Mouse (Mus musculus) lung, embryonic 14.5 days (tissue): ENCODE results near the gene Mllt10. TPM values are rescaled to one million over a fixed set of nuclear protein-coding genes. Genes with fewer than 3 reads are reported as not detected.

ENCODE experiments used
- ATAC-seq: fragments of 200-750 bp; cut with Nextera tagmentation; 2 replicates; pipeline ENCODE4 v1.8.0; 2017; ENCODE audit warnings: mild to moderate bottlenecking, moderate TSS enrichment, moderate library complexity; ENCODE audit not compliant: insufficient read depth
- DNase-seq: peaks from one replicate; pipeline ENCODE4 v3.0.0-alpha.2; 2015
- H3K27ac ChIP-seq: fragments of 300-500 bp; sonication (generic); 2 replicates; pipeline ENCODE4 v1.5.1; 2014; ENCODE audit warnings: low read depth, mild to moderate bottlenecking, moderate library complexity
- H3K27me3 ChIP-seq: fragments of 300-500 bp; sonication (generic); 2 replicates; pipeline ENCODE4 v1.6.1; 2014; ENCODE audit warnings: low read length, control low read depth; ENCODE audit not compliant: insufficient read depth
- H3K36me3 ChIP-seq: fragments of 300-500 bp; sonication (generic); 2 replicates; pipeline ENCODE4 v1.6.1; 2014; ENCODE audit warnings: control low read depth; ENCODE audit not compliant: insufficient read depth
- H3K4me1 ChIP-seq: fragments of 300-500 bp; sonication (generic); 2 replicates; pipeline ENCODE4 v1.6.1; 2014; ENCODE audit warnings: antibody characterized with exemption, control low read depth; ENCODE audit not compliant: insufficient read depth
- H3K4me2 ChIP-seq: fragments of 300-500 bp; sonication (generic); 2 replicates; pipeline ENCODE4 v1.6.1; 2014; ENCODE audit warnings: mild to moderate bottlenecking
- H3K4me3 ChIP-seq: fragments of 300-500 bp; sonication (generic); 2 replicates; pipeline ENCODE4 v1.5.1; 2014; ENCODE audit warnings: low read depth, low read length
- H3K9ac ChIP-seq: fragments of 300-500 bp; sonication (generic); 2 replicates; pipeline ENCODE4 v1.6.1; 2014
- H3K9me3 ChIP-seq: fragments of 300-500 bp; sonication (generic); 2 replicates; pipeline ENCODE4 v1.6.1; 2016; ENCODE audit warnings: low read depth, low read length, control low read depth
- CTCF ChIP-seq: IDR thresholded peaks from 2 replicates; pipeline ENCODE4 v1.5.1; 2016; ENCODE audit warnings: antibody characterized with exemption, low read depth
- WGBS: fragments of 180-500 bp; shearing (Covaris S2); extraction: QIAGEN DNeasy Blood & Tissue Kit; methylation state at CpG from one replicate; pipeline ENCODE4 v1.1.7; 2014; 5-methylcytosine and 5-hydroxymethylcytosine counted together
- polyA plus RNA-seq: library from polyadenylated mRNA; unstranded; fragments of >200 nt; fragmentation: Nextera tagmentation; extraction: Ambion mirVana; gene quantifications from 2 replicates; pipeline ENCODE4 v1.2.1, GENCODE M21; 2014

Mllt10 gene
- polyA plus RNA-seq, 1 experiment from 2014 or later, result 46.2 TPM

- Histone ChIP-seq H3K36me3 (no peaks in the 10 kb centered on the region), H3K9ac (no peak overlapping the region), H3K4me1 (peaks cover 16% of the 10 kb centered on the region), H3K9me3 (no peaks in the 10 kb centered on the region), H3K27ac (no peak overlapping the region), H3K27me3 (no peaks in the 10 kb centered on the region), H3K4me3 (no peak overlapping the region), H3K4me2 (no peak overlapping the region)
- 72% methylated on average over 10 of the region's 10 CpGs for WGBS
- ATAC-seq, result no peak
- no peak for DNase-seq
- no peak for TF ChIP-seq CTCF
These were observed 20.4 kb upstream of the Mllt10 start for GRCm38 (mm10) chr2:18034371-18035250.

- H3K9me3 ChIP-seq, result no peaks in the 10 kb centered on the region
- WGBS, result 60% methylated on average over 2 of the region's 2 CpGs
- DNase-seq (peak; percentile 3), ATAC-seq (no peak)
- no peak within 1 kb of the TSS for H3K4me3 ChIP-seq
- peaks cover 25% of the 10 kb centered on the region for H3K4me1 ChIP-seq
- no peak within 1 kb of the TSS for H3K4me2 ChIP-seq
- H3K27me3 ChIP-seq, result no peaks in the 10 kb centered on the region
- H3K9ac ChIP-seq, result no peak within 1 kb of the TSS
- H3K27ac ChIP-seq, result no peak within 1 kb of the TSS
- no peak for TF ChIP-seq CTCF
- no peaks in the 10 kb centered on the region for H3K36me3 ChIP-seq
These were observed 17.5 kb upstream of the Mllt10 start, which contains the start of gene A930004D18Rik for GRCm38 (mm10) chr2:18037491-18037890. A930004D18Rik (minus strand) TSS chr2:18037737.

GRCm38 (mm10) chr2:18038141-18038752 is 16.8 kb upstream of the Mllt10 start:
- Histone ChIP-seq H3K4me1 (peaks cover 26% of the 10 kb centered on the region), H3K27ac (no peak overlapping the region)
- peak; percentile 3 for DNase-seq

GRCm38 (mm10) chr2:18038895-18039371 is 16.1 kb upstream of the Mllt10 start:
- TF ChIP-seq CTCF, result no peak
- Histone ChIP-seq H3K4me1 (peaks cover 30% of the 10 kb centered on the region), H3K9me3 (no peaks in the 10 kb centered on the region), H3K36me3 (no peaks in the 10 kb centered on the region), H3K27ac (peak overlapping the region; percentile 48), H3K9ac (peak overlapping the region; percentile 58; the same call in 1 of the 2 replicates), H3K27me3 (no peaks in the 10 kb centered on the region), H3K4me2 (peak overlapping the region; percentile 64; the same call in 1 of the 2 replicates), H3K4me3 (0 out of 2 replicates have a peak overlapping the region, but pooled peaks have one; percentile 27)
- ATAC-seq, result no peak
- WGBS, result 64% methylated on average over 10 of the region's 10 CpGs
- DNase-seq, result peak; percentile 23

More at GRCm38 (mm10) chr2:18038141-18038752, 16.8 kb upstream of the Mllt10 start:
- no peaks in the 10 kb centered on the region for H3K27me3 ChIP-seq
- no peak overlapping the region for H3K4me3 ChIP-seq
- H3K9ac ChIP-seq, result no peak overlapping the region
- WGBS, result 65% methylated on average over 3 of the region's 3 CpGs
- no peak overlapping the region for H3K4me2 ChIP-seq
- no peak for TF ChIP-seq CTCF
- no peaks in the 10 kb centered on the region for H3K36me3 ChIP-seq
- ATAC-seq, result no peak
- no peaks in the 10 kb centered on the region for H3K9me3 ChIP-seq

GRCm38 (mm10) chr2:18039566-18040290 is 15.3 kb upstream of the Mllt10 start:
- peak; percentile 61 for ATAC-seq

GRCm38 (mm10) chr2:18040347-18041160 is 14.5 kb upstream of the Mllt10 start:
- WGBS, result 37% methylated on average over 27 of the region's 27 CpGs
- Histone ChIP-seq H3K4me3 (peak overlapping the region; percentile 3), H3K4me2 (peak overlapping the region; percentile 64), H3K9me3 (no peaks in the 10 kb centered on the region), H3K27me3 (no peaks in the 10 kb centered on the region), H3K36me3 (no peaks in the 10 kb centered on the region), H3K27ac (peak overlapping the region; percentile 61), H3K4me1 (peaks cover 33% of the 10 kb centered on the region), H3K9ac (peak overlapping the region; percentile 60)
- TF ChIP-seq CTCF, result no peak
- DNase-seq, result peak; percentile 28
- peak; percentile 57; the same call in 1 of the 2 replicates for ATAC-seq

More at GRCm38 (mm10) chr2:18039566-18040290, 15.3 kb upstream of the Mllt10 start:
- H3K27me3 ChIP-seq, result no peaks in the 10 kb centered on the region
- H3K36me3 ChIP-seq, result no peaks in the 10 kb centered on the region
- peak overlapping the region; percentile 64 for H3K4me2 ChIP-seq
- H3K27ac ChIP-seq, result peak overlapping the region; percentile 48
- WGBS, result 9% methylated on average over 46 of the region's 46 CpGs
- H3K4me3 ChIP-seq, result peak overlapping the region; percentile 27
- H3K9me3 ChIP-seq, result no peaks in the 10 kb centered on the region
- H3K4me1 ChIP-seq, result peaks cover 33% of the 10 kb centered on the region
- TF ChIP-seq CTCF, result no peak
- DNase-seq, result peak; percentile 70
- peak overlapping the region; percentile 58 for H3K9ac ChIP-seq
